Mouse (Mus musculus) ES-CJ7 (cell line): ENCODE data around the gene Abtb1.
A peak's percentile ranks its signal among the peaks of the same experiment; 100 is the strongest.

Source experiments
- DNase-seq: peaks from one replicate; pipeline ENCODE4 v3.0.0; 2011; ENCODE audit warnings: low read depth, low spot score

Abtb1 gene

DNA sequence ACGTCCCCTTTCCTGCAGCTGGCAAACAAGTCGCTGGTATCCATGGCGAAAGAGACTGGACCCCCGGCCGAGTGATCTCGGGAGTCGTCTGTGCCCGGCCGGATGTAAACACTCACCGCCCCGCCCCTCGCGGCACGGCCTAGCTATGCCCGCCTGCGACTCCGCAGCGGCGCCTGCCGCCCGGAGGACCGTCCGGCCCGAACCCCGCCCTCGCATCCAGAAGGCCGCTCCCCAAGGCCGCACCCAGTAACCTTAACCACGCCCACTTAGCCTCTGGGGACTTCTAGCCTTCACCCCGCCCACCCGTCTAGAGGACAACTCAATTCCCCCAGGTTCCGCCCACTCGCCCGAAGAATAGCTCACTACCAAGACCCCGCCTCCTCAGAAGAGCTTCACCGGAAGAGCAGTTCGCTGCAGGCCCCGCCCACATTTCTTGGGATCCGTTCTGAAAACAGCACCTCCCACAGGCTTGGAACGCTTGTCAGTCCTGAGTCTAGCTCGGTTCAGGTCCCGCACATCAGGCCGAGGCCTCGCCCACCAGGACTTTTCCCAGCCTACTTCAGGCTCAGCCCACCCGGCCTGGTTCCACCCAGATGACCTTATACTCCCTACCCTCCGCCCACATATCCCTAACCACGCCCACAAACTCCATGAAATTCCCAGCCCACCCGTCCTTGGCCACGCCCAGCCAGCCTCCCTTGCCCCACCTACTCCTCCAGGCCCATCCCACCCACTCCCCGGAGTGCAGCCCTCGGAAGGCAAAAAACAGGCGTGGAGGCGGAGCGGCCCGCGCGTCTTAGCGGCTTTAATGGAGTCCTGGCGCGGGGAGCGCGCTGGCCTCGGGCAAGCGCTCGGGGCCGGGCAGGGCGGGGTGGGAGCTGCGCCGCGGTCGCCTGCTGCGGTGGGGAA, at the start of gene Abtb1:
Gene Abtb1, minus strand, starts transcription at position 204 of the 909 bp plus-strand sequence.
- peak; percentile 100 for DNase-seq

DNA sequence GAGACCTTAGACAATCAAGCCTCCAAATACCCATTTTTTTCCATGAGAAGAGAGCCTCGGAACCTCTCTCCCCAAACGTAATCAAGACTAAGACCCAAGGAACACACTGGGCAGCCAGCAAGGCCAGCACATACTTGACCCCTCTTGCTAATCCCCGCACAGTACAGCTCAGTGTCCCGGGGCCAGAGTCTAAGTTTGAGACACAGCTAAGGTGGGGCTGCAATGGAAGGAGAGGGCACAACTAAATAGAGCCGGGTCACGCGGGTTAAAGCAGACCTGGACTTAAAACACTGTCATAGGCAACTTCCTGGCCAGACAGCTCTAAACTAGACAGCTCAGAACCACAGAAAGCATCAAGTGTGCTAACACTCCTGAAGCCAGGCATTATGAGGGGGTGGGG, 49.0 kb upstream of the Abtb1 start:
- DNase-seq, result no peak

DNA sequence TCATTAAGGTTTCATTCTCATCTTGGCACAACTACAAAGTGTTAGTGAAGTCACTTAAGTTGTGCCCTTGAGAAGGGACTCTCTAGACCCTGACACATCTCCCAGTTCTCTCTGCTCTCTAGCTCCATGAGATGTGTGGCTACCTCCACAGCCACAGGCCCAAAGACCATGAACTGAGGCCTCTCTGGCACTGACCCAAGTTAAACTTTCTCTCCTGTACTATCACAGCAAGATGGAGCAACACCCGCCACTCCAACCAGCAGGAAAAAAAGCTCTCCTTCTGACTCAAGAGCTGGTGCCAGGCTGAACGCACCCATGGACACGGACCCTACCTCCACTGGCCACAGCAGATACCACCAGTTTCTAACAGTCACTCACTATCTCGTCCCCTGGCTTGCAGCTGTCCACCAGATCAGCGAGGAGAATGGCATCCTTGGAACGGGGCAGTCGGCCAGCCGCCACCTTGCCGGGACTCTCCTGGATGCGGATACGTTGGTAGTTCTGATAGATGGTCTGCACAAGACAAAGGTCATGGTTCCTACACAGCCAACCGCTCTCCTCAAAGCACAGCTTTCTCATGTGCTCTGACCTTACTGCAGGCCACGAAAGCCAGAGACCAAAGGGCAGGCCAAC, 47.7 kb upstream of the Abtb1 start:
- DNase-seq, result no peak

DNA sequence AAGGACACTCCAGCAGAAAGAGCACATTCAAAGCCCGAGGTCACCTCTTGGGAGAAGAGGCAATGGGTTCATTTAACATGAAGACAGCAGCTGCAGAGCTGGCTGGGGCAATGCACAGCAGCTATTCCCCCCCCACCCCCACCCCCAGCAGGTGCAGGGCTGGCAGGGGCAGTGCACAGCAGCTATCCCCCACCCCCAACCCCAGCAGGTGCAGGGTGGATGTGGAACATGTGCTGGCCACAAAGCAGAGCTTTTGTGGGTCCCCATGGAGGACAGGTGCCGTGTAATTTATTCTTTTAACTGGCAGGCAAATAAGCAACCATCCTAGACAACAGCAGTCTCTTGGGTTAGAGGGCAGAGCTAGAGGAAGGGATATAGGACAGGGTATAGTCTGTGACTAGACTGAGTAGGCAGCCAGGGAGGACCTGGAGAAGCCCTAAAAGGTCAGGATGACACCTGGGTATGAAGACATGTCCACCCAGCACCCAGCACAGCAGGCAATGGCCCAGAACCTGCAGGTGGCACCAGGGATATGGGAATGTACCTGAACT, 44.7 kb upstream of the Abtb1 start:
- DNase-seq, result no peak

DNA sequence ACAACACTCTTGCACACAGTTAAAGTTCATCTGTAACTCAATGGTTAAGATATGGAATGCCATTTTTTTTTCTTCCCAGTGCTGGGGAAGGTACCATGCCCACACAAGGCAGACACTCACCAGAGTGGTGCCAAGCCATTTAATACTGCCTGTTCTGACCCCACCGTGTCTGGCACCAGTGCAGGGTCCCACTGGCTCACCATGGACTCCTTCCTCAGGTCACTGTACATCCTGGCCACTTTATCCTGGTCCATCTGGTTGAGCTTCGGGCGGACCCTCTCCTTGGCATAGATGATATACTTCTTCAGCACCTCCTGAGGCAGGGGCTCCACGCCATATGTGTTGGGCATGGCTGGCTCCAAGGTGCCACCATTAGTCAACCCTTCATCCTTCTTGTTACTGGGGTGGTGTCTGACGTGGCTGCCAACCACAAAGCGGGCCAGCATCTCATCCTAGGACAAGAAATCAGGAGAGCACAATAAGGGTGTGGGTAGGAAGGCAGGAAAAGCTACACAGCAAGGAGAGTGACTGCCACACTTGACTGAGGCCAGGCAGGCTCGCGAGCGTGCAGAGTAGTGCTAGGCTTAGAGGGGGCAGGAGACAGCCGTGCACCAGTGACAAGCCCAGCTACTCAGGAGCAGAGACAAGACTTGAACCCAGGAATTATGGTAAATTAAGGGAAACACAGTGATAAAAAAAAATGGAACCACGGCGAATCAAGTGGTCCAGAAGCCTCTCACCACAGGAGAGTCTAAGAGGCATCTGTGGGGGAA, 44.0 kb upstream of the Abtb1 start:
- no peak for DNase-seq

DNA sequence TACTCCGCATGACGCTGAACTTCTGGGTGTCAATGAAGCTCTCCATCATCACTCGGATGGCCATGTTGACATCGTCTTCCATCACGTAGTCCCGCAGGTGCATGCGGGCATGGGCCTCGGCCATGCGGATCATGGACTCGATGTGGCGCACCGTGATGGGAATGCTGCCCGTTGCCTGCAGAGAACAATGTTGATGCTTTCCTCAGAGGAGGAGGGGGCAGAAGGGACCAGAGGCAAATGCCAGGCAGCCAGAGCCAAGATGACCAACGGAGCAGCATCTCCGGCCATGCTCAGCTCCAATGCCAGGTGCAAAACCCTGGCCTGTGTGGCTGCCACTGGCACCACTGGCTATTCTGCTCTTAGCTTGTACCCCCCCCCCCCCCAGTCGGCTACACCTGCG, 42.9 kb upstream of the Abtb1 start:
- no peak for DNase-seq

DNA sequence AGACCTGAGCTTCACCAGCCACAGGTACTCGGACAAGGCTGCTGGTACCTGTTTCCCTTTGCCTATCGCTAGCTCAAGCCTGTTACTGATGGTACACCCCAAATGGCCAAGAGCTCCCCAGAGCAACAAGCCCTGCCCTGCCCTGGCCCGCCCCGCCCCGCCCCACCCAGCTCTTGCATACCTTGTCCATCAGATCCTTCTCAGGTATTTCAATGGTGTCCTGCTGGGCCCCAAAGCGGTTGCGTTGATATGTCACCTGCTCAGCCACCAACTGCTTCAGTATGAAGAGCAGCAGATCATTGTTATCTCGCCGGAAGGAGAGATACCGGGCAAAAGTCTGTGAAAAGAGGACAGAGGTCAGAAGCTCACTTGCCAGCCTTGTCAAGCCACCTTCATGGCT, 42.4 kb upstream of the Abtb1 start:
- peak; percentile 64 for DNase-seq

DNA sequence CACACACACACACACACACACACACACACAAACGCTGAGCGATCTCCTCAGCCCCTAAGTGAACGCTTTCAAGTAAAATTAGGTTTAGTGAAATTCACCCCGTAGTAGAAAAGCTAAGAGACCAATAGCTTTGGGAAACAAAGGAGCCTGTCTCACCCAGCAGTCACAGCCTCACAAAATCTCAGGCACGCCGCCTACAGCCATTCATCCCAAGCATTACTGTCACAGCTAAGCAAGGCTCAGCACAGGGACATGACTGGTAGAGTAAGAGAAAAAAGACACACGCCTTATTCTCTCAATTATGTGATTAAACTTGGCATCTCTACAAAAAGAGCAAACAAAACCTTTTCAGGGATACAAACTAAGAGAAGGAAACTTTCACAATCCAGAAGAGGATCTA, 39.5 kb upstream of the Abtb1 start:
- DNase-seq, result no peak

DNA sequence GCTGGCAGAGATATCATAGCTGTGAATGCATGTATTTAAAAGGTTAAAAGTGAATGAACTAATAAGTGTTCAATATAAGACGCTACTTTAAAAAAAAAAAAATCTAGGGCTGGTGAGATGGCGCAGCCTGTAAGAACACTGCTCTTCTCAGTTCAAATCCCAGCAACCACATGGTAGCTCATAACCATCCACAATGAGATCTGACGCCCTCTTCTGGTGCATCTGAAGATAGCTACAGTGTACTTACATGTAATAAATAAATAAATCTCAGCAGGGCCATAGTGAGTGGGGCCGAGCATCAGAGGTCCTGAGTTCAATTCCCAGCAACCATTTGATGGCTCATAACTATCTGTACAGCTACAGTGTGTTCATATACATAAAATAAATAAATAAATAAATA, 37.7 kb upstream of the Abtb1 start:
- DNase-seq, result peak; percentile 63

DNA sequence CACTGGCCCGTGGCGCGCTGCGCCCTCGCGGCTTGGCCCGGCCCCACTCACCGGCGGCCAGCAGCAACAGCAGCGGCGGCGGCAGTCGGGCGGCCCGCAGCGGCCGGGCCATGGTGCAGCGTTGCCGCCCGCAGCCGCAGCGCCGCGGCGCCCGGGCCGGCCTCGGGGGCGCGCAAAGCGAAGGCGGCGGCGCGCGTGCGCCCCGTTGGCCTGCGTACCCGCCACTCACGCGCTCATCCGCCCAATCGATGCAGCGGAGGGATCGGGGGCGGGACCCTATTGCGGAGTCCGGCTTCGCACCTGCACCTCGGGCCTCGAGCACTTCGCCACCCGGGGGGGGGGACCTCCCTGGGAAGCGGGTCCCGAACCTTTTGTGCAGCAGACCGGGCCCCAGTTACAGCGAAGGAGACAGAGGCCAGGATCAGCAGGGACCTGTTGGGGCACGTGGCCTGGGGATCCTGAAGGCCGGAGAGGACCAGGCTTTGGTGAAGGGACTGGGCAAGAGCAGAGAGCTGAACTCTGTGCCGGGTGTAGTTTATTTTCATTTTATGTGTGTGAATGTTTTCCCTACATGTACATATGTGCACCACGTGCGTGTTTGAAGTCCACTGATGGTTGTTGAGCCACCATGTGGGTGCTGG, 33.2 kb upstream of the Abtb1 start, which contains the start of gene Podxl2:
Gene Podxl2, minus strand, starts transcription at position 177 of the 641 bp plus-strand sequence.
- DNase-seq, result peak; percentile 70

DNA sequence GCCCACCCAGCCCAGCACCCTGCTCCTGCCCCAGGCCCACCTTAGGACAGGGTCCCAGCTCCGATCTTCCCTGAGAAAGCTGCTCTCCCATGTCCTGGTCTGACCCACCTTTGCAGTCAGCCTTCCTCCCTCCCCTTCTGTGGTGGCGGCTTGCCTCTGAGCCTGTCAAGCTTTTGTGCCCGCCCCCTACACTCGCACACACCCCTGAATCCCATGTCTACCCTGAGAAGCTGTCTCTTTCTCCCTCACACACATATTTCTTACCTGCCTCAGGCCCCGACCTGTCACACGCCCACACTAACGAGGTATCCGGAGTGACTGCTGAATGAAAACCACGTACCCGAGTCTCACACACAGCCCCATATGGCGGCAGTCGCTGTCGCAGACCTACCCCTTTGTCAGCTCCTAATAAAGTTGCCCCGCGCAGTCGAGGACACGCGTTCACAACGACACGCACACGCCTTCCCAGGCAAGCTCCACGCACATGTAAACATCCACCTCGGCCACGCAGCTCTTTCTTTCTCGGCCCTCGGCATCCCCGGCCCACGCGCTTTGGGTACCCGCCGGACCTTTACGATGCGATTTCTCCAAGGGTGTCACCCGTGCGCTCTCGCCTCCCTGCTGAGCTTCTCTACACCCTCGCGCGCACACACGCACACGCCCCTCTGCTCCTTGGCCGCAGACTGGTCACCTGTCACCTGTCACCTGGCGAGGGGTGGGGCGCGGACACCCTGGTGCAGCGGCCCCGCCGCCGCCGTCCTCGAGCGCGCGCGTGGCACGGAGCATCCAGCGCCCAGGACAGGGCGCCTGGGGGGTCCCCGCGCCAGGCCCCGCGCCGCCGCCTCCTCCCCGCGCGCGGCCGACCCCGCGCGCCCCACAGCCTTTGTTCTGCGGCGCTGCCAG, 32.4 kb upstream of the Abtb1 start:
- DNase-seq, result no peak

DNA sequence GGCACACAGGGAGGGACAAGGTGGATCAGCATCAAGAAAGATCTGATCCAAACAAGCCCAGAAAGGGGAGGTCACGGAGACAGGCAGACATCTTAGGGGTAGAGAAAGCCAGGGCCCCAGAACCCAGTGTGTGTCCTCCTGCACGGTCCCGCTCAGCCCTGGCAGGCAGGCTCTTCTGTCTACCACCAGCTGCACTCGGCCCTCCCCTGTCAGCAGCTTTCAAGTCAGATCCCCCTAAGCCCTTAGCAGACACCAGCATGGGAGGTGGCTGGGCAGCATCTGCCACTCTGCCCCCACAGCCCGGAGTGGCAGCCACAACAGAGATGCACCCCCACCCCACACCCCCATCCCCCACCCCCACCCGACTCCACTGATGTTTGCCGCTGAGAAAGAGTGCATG, 31.0 kb upstream of the Abtb1 start:
- no peak for DNase-seq

DNA sequence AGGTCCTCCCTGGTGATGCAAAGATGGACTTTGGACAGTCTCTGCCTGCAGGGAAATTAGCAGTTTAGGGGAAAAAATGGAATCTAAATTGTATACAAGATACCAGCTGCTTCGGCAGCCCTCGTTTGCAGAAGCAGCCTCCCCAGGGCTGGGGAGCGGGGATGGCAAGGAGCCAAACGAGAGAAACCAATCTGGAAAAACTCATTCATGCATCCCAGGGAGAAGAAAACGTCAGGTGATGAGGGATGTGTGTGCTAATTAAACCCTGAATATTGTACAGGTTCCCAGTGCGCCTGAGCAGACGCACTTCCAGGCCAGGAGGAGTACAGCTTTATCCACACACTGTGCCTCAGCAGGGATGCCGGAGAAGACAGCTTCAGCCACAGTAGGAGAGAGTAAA, 29.8 kb upstream of the Abtb1 start:
- no peak for DNase-seq

DNA sequence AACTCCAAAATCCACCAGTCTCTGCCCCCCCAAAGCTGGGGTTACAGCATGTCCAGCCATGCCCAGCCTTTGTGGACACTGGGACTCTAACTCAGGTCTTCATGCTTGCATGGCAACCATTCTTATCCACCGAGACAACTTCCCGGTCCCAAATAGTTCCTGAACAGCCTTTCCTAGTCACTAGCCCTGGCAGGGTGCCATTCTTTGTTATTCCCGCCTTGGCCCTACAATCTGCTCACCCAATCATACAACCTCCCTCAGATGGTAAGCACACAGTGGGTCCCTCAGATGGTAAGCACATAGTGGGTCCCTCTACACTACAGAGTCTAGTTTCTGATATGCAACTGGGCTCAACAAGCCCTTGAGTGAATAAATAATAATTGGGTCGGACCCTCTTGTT, 28.8 kb upstream of the Abtb1 start:
- DNase-seq, result no peak

DNA sequence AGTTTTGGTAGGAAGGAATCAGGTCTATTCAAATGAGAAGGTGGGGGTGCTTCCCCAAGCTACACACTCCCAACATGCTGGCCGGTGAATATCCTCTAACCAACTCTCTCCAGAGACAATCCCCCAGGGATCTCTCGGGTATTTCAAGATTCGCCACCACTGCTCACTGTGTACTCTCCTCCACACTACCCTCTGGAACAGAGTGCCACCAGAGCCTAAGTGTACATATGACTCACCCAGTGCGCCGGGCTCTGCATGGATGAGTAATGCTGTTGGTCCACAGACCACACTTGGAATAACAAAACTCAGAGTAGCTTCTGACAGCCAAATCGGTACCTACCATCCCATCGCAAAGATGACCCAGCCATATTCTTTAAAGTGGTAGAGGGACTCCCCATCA, 27.7 kb upstream of the Abtb1 start:
- DNase-seq, result no peak

DNA sequence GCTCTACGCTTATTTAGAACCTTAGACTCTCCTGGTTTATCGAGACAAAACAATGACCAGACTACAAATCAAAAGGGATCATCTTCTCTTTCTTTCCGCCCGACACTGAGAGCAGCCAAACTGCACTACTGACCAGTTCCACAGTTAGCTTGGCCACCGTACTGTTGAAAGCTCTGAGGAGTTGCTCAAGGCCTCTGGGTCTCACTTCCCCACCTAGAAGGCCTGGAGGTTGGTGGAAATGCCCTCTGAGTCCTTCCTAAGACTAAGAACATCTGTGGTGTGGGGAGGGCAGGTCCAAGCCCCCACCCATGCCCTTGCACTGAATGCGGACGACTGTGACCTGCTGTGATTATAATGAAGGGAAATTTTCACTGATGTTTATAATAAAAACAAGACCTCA, 23.9 kb upstream of the Abtb1 start:
- no peak for DNase-seq

DNA sequence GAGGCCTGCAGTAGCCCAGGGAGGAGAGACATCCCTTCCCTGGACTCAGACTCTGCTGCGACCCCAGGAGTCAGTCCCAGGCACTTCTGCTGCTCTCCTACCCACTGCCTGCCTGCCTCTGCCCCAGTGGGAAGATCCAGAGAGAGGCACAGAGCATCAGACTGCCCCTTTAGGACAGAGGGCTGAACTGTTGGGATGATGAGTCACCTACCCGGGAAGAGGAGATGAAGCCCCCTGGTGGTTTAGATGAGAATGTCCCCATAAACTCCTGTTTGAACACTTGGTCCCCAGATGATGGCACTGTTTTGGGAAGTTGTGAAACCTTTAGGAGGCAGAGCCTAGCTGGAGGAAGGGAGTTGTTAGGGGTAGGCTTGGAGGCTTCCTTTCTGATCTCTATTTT, 19.1 kb upstream of the Abtb1 start:
- peak; percentile 95 for DNase-seq

DNA sequence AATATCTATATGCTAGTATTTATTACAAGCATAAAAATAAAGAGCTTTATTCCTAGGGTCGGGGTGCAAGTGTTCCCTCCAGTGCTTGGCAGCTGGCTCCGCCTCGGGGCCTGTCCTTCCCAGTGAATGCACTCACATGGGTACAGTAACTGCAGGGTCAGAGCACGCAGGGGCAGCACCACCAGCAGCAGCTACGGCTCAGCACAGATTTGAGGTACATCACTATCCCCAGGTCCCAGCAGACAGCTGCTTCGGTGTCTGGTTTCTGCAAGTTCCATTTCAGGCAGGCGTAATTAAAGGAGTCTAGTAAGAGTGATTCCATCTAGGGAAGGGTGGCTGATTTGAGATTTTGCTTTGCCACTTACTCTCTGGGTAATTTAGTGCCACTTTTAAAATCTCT, 16.6 kb upstream of the Abtb1 start:
- DNase-seq, result no peak

DNA sequence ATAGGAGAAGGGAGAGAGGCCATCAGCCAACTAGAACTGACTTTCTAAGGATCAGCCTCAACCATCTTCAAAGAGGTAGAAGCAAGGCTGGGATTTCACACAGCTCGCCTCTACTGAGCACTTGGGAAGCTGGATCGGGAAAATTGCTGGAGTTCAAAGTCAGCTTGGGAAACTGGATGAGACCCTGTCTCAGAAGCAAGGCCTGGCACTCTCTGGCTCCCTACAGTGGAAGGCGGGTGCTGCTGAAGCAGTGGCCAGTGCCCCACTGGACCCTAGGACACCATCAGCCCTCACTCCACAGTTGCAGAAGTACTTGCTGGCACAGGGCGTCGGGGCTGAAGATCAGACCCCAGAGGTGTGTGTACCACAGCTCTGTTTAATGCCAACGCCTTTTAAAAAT, 16.0 kb upstream of the Abtb1 start:
- DNase-seq, result no peak

DNA sequence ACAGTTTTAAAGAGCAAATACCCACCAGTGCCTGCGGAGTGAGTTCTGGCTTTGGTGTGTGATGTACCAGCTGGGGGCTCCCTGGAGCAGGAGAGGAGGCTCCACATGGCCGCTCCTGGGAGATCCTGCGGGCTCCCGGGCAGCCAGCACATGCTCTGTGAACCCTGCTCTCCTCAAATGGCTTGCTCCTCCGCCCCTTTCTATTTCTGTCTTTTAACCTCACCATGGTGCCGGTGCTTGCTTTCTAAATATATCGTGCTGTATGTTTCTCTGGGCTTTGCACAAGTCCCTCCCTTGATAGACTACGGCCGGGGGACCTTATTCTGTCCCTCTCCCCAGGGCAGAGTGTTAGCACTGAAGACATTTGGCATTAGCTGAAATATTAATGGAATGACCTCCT, 15.5 kb upstream of the Abtb1 start:
- DNase-seq, result peak; percentile 51

DNA sequence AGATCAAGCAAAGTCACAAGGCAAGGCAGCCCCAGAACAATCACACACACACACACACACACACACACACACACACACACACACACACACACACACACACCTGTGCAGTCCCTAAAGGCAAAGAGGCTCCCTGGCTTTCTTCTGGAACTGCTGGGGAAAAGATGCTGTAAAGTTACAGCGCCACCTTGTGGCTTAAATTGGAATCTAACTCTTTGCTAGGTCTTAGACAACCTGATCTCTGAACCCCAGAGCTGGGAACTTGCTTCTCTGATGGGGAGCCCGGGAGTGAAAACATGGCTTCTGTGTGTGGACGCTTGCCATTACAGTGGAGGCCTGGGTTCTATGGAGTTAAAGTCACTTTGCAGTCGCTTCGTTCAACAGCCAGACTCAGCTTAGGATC, 13.9 kb upstream of the Abtb1 start:
- DNase-seq, result peak; percentile 86
